Mouse (Mus musculus): ENCODE measurements at regions not wholly inside any gene's neighbourhood (a gene's known extent, or its start where the extent isn't known, plus 50 kb on each side); places are given as distances from the start of the nearest gene placed in this dataset.

DNA sequence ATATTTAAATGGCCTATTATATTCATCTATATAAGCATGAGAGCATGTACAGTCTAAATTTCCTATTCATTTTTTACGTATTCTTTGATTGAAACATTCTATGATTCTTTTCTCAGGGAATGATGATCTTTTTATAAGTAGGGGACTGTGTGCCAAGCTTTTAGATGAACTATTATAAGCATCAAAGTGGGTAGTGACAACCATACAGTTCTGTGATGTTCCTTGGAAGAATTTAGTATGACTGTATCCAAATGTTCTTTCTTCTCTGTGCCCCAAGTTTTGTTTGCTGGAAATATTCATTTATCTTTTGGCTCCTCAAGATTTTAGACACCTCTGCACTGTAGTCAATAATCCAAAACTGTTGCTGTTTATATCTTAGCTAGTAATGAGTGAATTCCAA, 1301.1 kb upstream of the Zeb2 start:
- H3K4me3 ChIP-seq (ENCODE audit: low read depth, low read length) = no peak overlapping the region
- DNase-seq (ENCODE audit: low spot score) (no peak), ATAC-seq (ENCODE audit: low read depth) (no peak)
- no peaks in the 10 kb centered on the region for H3K9me3 ChIP-seq (ENCODE audit: control insufficient read depth, low read length)
- no peaks in the 10 kb centered on the region for H3K27me3 ChIP-seq (replicated peaks; ENCODE audit: control insufficient read depth, insufficient read depth, low read length)
- H3K4me1 ChIP-seq (ENCODE audit: control insufficient read depth, insufficient read depth, low read length) = no peaks in the 10 kb centered on the region
- WGBS = 93% methylated on average over 1 of the region's 1 CpGs
- no peaks in the 10 kb centered on the region for H3K36me3 ChIP-seq (ENCODE audit: control insufficient read depth, insufficient read depth, low read length)
- no peak overlapping the region for H3K4me2 ChIP-seq (ENCODE audit: low read depth, low read length)
- no peak overlapping the region for H3K9ac ChIP-seq (ENCODE audit: low read depth, low read length)
- no peak overlapping the region for H3K27ac ChIP-seq (replicated peaks; ENCODE audit: low read depth, low read length)

DNA sequence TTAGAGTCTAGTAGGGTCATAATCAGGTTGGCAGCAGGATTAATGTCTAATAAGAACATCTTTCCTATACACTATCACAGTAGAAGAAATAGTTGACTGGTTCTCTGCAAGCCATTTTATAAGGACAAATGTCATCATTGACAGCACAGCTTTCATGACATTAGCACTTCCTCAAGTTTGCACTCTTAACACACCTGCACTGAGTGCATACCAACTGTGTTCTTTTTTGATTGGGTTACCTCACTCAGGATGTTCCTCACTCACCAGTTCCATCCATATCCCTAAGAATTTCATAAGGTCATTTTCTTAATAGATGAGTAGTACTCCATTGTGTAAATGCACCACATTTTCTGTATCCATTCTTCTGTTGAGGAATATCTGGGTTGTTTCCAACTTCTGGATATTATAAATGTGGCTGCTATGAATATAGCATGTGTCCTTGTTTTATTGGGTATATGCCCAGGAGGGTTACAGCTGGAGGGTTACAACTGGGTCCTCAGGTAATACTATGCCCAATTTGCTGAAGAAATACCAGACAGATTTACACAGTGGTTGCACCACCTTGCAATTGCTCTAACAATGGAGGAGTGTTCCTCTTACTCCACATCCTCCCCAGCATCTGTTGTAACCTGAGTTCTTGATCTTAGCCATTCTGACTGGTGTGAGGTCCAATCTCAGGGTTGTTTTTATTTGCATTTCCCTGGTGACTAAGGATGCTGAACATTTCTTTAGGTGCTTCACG, 1285.3 kb upstream of the Zeb2 start:
- Histone ChIP-seq H3K27me3 (replicated peaks; ENCODE audit: control insufficient read depth, insufficient read depth, low read length) (no peaks in the 10 kb centered on the region), H3K9me3 (ENCODE audit: control insufficient read depth, low read length) (no peaks in the 10 kb centered on the region), H3K4me2 (ENCODE audit: low read depth, low read length) (no peak overlapping the region), H3K9ac (ENCODE audit: low read depth, low read length) (no peak overlapping the region), H3K36me3 (ENCODE audit: control insufficient read depth, insufficient read depth, low read length) (no peaks in the 10 kb centered on the region), H3K4me1 (ENCODE audit: control insufficient read depth, insufficient read depth, low read length) (no peaks in the 10 kb centered on the region), H3K27ac (replicated peaks; ENCODE audit: low read depth, low read length) (no peak overlapping the region), H3K4me3 (ENCODE audit: low read depth, low read length) (no peak overlapping the region)
- 96% methylated on average over 1 of the region's 1 CpGs for WGBS
- DNase-seq (ENCODE audit: low spot score) (no peak), ATAC-seq (ENCODE audit: low read depth) (no peak)

DNA sequence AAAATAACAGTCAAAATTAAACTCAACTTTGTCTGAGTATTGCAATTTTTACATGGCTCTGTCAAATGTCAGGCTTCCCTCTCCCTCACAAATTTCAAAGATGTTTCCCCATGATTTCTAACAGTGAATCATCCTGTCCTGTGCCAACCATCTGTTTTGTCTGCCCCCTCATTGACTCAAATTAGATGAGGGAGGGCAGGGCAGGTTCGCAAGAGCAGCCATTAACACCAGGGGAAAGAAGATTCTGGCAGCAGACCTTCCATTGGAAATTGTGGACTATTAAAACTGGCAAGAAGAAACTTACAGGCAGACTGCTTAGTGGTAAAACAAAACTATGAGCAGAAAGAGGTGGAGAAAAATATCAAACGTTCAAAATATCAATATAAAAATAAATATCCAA, 1277.0 kb upstream of the Zeb2 start:
- ATAC-seq (ENCODE audit: low read depth) (no peak), DNase-seq (ENCODE audit: low spot score) (no peak)
- Histone ChIP-seq H3K4me2 (ENCODE audit: low read depth, low read length) (no peak overlapping the region), H3K27me3 (replicated peaks; ENCODE audit: control insufficient read depth, insufficient read depth, low read length) (no peaks in the 10 kb centered on the region), H3K9ac (ENCODE audit: low read depth, low read length) (no peak overlapping the region), H3K27ac (replicated peaks; ENCODE audit: low read depth, low read length) (no peak overlapping the region), H3K4me1 (ENCODE audit: control insufficient read depth, insufficient read depth, low read length) (no peaks in the 10 kb centered on the region), H3K4me3 (ENCODE audit: low read depth, low read length) (no peak overlapping the region), H3K36me3 (ENCODE audit: control insufficient read depth, insufficient read depth, low read length) (no peaks in the 10 kb centered on the region), H3K9me3 (ENCODE audit: control insufficient read depth, low read length) (no peaks in the 10 kb centered on the region)
- WGBS = 58% methylated on average over 2 of the region's 2 CpGs

DNA sequence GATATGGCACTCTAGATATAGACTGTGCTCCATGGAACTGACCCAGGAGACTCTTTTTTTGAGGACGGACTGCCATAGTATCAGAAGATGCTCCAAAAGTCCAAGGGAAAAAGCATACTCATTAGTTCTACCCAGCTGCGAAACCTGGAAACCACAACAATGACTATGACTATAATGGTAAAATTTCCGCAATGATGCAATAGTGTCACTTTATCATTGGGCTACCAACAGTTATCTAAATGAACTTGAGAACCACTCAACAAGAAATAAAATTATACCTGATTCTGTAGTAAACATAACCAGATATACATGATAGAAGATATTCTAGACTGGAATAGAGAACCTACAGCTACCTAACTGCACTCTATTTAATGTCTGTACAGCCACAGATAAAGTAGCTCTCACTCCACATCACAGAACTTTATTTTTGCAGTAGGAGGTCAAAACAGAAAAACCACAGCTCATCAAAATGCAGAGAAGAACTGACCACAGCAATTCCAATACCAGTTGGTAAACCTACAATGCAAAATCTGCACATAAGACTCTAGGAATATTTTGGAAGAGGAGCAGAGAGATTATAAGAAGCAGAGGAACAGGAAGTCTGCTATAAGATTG, 1255.8 kb upstream of the Zeb2 start:
- no peak overlapping the region for H3K4me3 ChIP-seq (ENCODE audit: low read depth, low read length)
- no peak for DNase-seq (ENCODE audit: low spot score)
- WGBS = 96% methylated on average over 3 of the region's 3 CpGs
- H3K4me2 ChIP-seq (ENCODE audit: low read depth, low read length) = no peak overlapping the region
- H3K9me3 ChIP-seq (ENCODE audit: control insufficient read depth, low read length) = 0 out of 2 replicates have a peak, but pooled peaks cover 5% of the 10 kb centered on the region
- H3K27ac ChIP-seq (replicated peaks; ENCODE audit: low read depth, low read length) = no peak overlapping the region
- ATAC-seq (ENCODE audit: low read depth) = no peak
- H3K9ac ChIP-seq (ENCODE audit: low read depth, low read length) = no peak overlapping the region
- H3K36me3 ChIP-seq (ENCODE audit: control insufficient read depth, insufficient read depth, low read length) = no peaks in the 10 kb centered on the region
- H3K27me3 ChIP-seq (replicated peaks; ENCODE audit: control insufficient read depth, insufficient read depth, low read length) = no peaks in the 10 kb centered on the region
- no peaks in the 10 kb centered on the region for H3K4me1 ChIP-seq (ENCODE audit: control insufficient read depth, insufficient read depth, low read length)

DNA sequence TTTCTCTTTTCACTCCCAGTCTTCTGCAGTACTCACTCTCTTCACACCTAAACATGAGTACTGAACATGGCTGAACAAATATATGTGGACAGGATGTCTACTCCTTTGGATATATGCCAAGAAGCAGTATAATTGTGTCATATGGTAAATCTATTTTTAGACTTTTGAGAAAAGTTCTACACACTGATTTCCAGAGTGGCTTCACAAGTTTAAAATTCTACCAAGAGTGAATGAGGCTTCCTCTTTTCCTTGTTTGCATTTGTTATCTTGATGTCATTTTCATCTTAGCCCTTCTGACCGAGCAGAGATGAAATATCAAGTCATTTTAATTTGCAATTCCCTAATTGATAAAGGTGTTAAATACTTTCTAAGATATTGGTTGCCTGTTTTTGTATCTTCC, 1254.6 kb upstream of the Zeb2 start:
- no peaks in the 10 kb centered on the region for H3K36me3 ChIP-seq (ENCODE audit: control insufficient read depth, insufficient read depth, low read length)
- H3K4me1 ChIP-seq (ENCODE audit: control insufficient read depth, insufficient read depth, low read length) = no peaks in the 10 kb centered on the region
- H3K9ac ChIP-seq (ENCODE audit: low read depth, low read length) = no peak overlapping the region
- H3K9me3 ChIP-seq (ENCODE audit: control insufficient read depth, low read length) = 0 out of 2 replicates have a peak, but pooled peaks cover 5% of the 10 kb centered on the region
- DNase-seq (ENCODE audit: low spot score) (no peak), ATAC-seq (ENCODE audit: low read depth) (no peak)
- H3K27ac ChIP-seq (replicated peaks; ENCODE audit: low read depth, low read length) = no peak overlapping the region
- H3K4me2 ChIP-seq (ENCODE audit: low read depth, low read length) = no peak overlapping the region
- 76% methylated on average over 1 of the region's 1 CpGs for WGBS
- H3K4me3 ChIP-seq (ENCODE audit: low read depth, low read length) = no peak overlapping the region
- no peaks in the 10 kb centered on the region for H3K27me3 ChIP-seq (replicated peaks; ENCODE audit: control insufficient read depth, insufficient read depth, low read length)

DNA sequence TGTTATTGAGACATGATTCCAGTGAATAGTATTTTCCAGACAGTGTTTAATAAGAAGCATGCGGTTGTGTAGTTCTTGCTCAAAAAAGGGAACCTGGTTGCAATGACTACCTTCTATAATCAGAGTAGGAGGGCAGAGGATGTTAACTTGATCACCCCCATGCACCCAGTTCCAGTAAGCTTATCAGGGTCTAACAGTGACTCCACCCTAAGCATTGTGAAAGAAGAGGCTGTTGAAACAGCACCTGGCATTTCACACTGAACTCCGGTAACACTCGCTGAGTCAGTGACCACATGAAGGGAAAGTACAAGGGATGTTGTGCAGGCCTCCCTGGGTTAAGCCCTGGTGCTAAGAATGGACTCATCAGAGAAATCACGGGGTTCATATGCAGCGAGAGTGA, 1253.8 kb upstream of the Zeb2 start:
- Histone ChIP-seq H3K4me1 (ENCODE audit: control insufficient read depth, insufficient read depth, low read length) (no peaks in the 10 kb centered on the region), H3K9me3 (ENCODE audit: control insufficient read depth, low read length) (0 out of 2 replicates have a peak, but pooled peaks cover 5% of the 10 kb centered on the region), H3K36me3 (ENCODE audit: control insufficient read depth, insufficient read depth, low read length) (no peaks in the 10 kb centered on the region), H3K27me3 (replicated peaks; ENCODE audit: control insufficient read depth, insufficient read depth, low read length) (no peaks in the 10 kb centered on the region), H3K4me3 (ENCODE audit: low read depth, low read length) (no peak overlapping the region), H3K9ac (ENCODE audit: low read depth, low read length) (no peak overlapping the region), H3K27ac (replicated peaks; ENCODE audit: low read depth, low read length) (no peak overlapping the region), H3K4me2 (ENCODE audit: low read depth, low read length) (no peak overlapping the region)
- DNase-seq (ENCODE audit: low spot score) (no peak), ATAC-seq (ENCODE audit: low read depth) (no peak)
- 69% methylated on average over 5 of the region's 5 CpGs for WGBS

DNA sequence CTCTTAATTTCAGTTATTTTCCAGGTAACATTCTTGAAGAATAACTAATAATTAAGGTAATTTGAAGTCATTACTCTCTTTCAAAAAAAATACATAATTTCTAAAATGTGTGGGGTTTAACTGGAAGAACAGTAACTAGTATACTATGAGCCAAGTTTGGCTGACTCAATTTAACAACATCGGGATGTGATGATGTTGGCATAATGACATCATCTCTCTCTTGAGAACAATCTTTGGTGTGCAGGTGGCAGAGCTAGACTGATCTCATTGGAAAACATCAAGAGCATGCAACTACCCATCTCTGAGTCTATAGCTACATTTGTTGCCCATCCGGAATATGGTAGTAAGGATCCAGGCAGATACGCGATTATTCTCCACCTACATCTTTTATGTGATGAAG, 1251.7 kb upstream of the Zeb2 start:
- H3K4me2 ChIP-seq (ENCODE audit: low read depth, low read length) = no peak overlapping the region
- H3K9ac ChIP-seq (ENCODE audit: low read depth, low read length) = no peak overlapping the region
- ATAC-seq (ENCODE audit: low read depth) (no peak), DNase-seq (ENCODE audit: low spot score) (no peak)
- H3K9me3 ChIP-seq (ENCODE audit: control insufficient read depth, low read length) = no peaks in the 10 kb centered on the region
- H3K27ac ChIP-seq (replicated peaks; ENCODE audit: low read depth, low read length) = no peak overlapping the region
- H3K4me1 ChIP-seq (ENCODE audit: control insufficient read depth, insufficient read depth, low read length) = no peaks in the 10 kb centered on the region
- 96% methylated on average over 4 of the region's 4 CpGs for WGBS
- H3K27me3 ChIP-seq (replicated peaks; ENCODE audit: control insufficient read depth, insufficient read depth, low read length) = no peaks in the 10 kb centered on the region
- no peaks in the 10 kb centered on the region for H3K36me3 ChIP-seq (ENCODE audit: control insufficient read depth, insufficient read depth, low read length)
- no peak overlapping the region for H3K4me3 ChIP-seq (ENCODE audit: low read depth, low read length)

DNA sequence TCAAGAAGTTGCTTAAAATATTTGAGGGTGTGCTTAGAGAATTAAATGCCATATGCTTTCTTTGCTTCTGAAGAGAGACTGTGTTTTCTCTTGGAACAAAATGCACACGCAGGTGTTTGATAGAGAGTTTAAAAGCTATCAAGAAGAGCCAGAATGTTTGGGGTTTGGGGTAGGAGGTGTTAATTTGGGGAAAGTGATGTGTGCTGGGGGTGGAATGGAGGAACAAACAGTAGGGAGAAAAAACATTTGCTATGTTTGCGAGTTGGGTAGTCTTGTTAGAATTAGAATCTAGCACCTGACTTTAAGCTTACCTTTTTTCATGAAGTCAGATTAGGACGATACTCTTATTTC, 1248.9 kb upstream of the Zeb2 start:
- DNase-seq (ENCODE audit: low spot score) (no peak), ATAC-seq (ENCODE audit: low read depth) (no peak)
- Histone ChIP-seq H3K9ac (ENCODE audit: low read depth, low read length) (no peak overlapping the region), H3K9me3 (ENCODE audit: control insufficient read depth, low read length) (no peaks in the 10 kb centered on the region), H3K27me3 (replicated peaks; ENCODE audit: control insufficient read depth, insufficient read depth, low read length) (no peaks in the 10 kb centered on the region), H3K4me1 (ENCODE audit: control insufficient read depth, insufficient read depth, low read length) (no peaks in the 10 kb centered on the region), H3K36me3 (ENCODE audit: control insufficient read depth, insufficient read depth, low read length) (no peaks in the 10 kb centered on the region), H3K4me2 (ENCODE audit: low read depth, low read length) (no peak overlapping the region), H3K27ac (replicated peaks; ENCODE audit: low read depth, low read length) (no peak overlapping the region), H3K4me3 (ENCODE audit: low read depth, low read length) (no peak overlapping the region)
- WGBS = 84% methylated on average over 3 of the region's 3 CpGs
